Mouse (Mus musculus): ENCODE data around the gene Gm4922. TPM values are rescaled to one million over a fixed set of nuclear protein-coding genes. Genes with fewer than 3 reads are reported as not detected.

Gene Gm4922
- polyA plus RNA-seq, 1 experiment from 2014 or later = not detected

DNA sequence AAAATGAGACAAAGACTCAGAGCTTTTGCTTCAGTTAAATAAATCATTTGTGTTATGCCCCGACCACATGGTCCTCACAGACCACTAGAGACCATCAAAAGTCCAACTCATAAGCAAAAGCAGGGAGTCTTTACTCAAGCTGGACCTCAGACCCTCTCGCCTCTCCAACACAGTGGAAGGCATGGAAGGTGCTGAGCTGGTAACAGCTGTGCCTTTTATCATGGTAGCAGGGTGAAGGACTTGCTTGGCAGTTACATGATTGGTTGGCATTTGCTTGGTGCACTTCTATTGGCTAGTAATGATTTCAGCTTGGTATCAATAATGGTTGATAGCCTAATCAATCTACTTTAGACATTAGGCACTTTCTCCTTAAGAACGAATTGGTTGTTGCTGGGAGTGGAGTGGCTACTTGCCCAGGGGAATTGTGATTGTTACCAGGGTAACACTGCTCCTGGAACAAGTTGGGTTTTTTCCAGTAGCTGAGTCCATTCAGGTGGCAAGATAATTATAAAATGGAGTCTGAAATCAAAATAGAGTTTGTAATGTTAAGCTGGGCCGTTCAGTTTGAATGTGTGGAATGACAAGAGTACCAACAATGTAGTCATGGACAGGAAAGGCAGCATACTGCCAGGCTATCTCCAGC is 13.9 kb downstream of the Gm4922 start:
- 55% methylated on average over 4 of the region's 4 CpGs for WGBS (ENCODE audit: insufficient replicate concordance)
- H3K9me3 ChIP-seq (replicated peaks) = no peaks in the 10 kb centered on the region
- no peak overlapping the region for H3K9ac ChIP-seq
- H3K27me3 ChIP-seq (replicated peaks) = no peaks in the 10 kb centered on the region
- ATAC-seq = no peak
- H3K36me3 ChIP-seq = no peaks in the 10 kb centered on the region
- no peak overlapping the region for H3K4me3 ChIP-seq
- no peaks in the 10 kb centered on the region for H3K4me1 ChIP-seq
- no peak overlapping the region for H3K4me2 ChIP-seq
- no peak overlapping the region for H3K27ac ChIP-seq

DNA sequence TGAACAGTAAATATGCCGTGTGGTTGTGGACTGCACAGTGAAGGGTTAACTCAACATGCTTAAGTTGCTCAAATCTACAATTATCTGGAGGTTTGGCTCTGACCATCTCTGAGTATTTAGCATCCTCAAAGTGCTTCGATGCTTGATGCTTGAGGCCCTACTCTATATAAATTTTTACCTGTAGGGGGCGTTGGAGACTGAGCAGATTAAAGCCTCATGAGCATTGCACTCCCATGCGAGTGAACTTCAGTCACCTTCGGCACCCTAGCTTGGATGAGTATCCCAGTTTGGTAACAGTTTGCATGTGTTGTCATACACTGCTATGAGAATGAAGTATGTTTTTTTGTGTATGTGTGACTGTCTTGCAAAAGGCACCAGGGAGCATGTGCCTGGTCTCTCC is 16.7 kb downstream of the Gm4922 start:
- Histone ChIP-seq H3K4me2 (no peak overlapping the region), H3K36me3 (no peaks in the 10 kb centered on the region), H3K4me3 (no peak overlapping the region), H3K4me1 (no peaks in the 10 kb centered on the region), H3K27me3 (replicated peaks) (no peaks in the 10 kb centered on the region), H3K27ac (no peak overlapping the region), H3K9ac (no peak overlapping the region), H3K9me3 (replicated peaks) (no peaks in the 10 kb centered on the region)
- ATAC-seq = no peak
- 39% methylated on average over 5 of the region's 5 CpGs for WGBS (ENCODE audit: insufficient replicate concordance)

DNA sequence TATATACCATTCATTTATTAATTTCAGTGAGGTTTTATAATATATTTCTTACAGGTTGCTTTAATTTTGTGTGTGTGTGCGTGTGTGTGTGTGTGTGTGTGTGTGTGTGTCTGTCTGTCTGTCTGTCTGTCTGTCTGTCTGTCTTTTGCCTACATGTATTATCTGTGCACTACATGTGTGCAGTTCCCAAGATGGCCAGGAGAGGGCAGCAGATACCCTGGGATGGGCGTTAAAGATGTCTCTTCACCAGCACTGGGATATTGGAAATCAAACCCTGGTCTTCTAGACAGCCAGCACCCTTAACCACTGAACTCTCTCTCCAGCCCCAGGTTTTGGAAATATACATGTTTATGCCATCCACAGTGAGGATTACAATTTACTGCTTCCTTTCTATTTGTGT is 26.4 kb downstream of the Gm4922 start:
- H3K4me3 ChIP-seq = no peak overlapping the region
- H3K4me2 ChIP-seq = no peak overlapping the region
- no peaks in the 10 kb centered on the region for H3K4me1 ChIP-seq
- H3K9ac ChIP-seq = no peak overlapping the region
- WGBS (ENCODE audit: insufficient replicate concordance) = 41% methylated on average over 2 of the region's 2 CpGs
- no peak for ATAC-seq
- no peaks in the 10 kb centered on the region for H3K27me3 ChIP-seq (replicated peaks)
- no peaks in the 10 kb centered on the region for H3K9me3 ChIP-seq (replicated peaks)
- no peaks in the 10 kb centered on the region for H3K36me3 ChIP-seq
- no peak overlapping the region for H3K27ac ChIP-seq

DNA sequence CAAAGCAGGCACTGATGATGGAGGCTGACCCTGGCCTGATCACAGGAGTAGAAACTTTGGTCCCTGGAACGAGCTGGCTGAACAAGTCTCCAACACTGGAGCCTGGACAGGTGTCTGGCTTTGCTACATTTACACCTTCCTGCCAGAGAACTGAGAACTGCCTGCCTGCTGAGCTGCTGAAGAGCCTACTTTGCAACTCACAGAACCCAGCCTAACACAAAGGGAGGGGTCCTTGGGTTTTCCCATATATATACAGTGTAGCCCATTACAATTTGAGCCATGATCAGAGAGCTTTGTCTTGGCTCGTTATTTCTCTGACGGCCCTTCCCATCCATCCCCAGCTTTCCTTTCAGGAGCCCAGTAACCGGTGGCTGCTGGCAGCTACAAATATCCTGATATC is 36.5 kb downstream of the Gm4922 start:
- Histone ChIP-seq H3K4me3 (no peak overlapping the region), H3K9ac (no peak overlapping the region), H3K9me3 (replicated peaks) (no peaks in the 10 kb centered on the region), H3K36me3 (no peaks in the 10 kb centered on the region), H3K27ac (no peak overlapping the region), H3K27me3 (replicated peaks) (peaks cover 4% of the 10 kb centered on the region), H3K4me2 (no peak overlapping the region), H3K4me1 (no peaks in the 10 kb centered on the region)
- ATAC-seq = no peak
- 65% methylated on average over 4 of the region's 4 CpGs for WGBS (ENCODE audit: insufficient replicate concordance)

DNA sequence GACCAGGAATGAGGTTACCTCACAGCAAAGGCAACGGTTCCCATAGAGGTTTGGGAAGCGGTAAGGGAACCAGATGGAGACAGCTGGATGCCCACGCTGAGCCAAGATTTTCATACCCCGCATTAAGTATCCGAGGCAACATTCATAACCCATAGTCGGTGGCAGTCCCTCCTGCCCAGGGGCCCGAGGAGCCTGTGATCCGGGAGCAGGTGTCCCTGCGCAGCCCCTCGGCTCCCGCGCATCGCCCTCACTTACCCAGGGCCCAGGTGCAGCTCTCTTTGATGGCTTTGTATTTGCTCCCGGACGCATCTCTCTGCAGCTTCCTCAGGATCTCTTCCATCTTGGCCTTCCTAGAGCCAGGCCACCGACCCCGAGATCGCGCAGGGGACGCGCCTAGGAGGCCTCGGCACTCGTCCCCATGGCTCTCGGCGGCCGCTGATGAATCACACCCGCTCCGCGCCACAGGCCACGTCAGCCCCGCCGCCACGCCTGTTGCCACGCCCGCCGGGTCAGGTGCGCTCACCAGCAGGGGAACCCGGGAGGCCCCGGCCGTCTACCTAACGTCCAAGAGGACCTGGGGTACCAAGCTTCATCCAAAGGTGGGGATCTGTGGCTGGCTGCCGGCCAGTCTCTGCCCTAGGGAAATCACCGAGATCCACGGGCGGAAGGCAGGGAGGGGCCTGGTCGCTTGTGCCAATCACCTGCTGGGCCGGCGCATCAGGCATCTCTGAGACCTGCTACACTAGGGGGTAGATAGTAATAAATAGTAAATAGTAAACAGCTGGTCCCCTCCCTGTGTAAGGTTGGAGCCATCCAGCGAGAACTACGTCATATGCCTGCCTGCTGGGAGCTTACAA is 43.1 kb downstream of the Gm4922 start, which contains the start of gene Arfgef3:
TSS of gene Arfgef3 (minus strand) at position 664 of the 857 bp plus-strand sequence.
- Histone ChIP-seq H3K4me2 (peak within 1 kb of the TSS; percentile 70), H3K36me3 (no peaks in the 10 kb centered on the region), H3K27ac (no peak within 1 kb of the TSS), H3K27me3 (replicated peaks) (peaks cover 29% of the 10 kb centered on the region), H3K4me1 (peaks cover 3% of the 10 kb centered on the region; the same call in 1 of the 2 replicates), H3K9me3 (replicated peaks) (no peaks in the 10 kb centered on the region), H3K4me3 (peak within 1 kb of the TSS; percentile 49), H3K9ac (no peak within 1 kb of the TSS)
- 5% methylated on average over 50 of the region's 50 CpGs for WGBS (ENCODE audit: insufficient replicate concordance)
- ATAC-seq = no peak

DNA sequence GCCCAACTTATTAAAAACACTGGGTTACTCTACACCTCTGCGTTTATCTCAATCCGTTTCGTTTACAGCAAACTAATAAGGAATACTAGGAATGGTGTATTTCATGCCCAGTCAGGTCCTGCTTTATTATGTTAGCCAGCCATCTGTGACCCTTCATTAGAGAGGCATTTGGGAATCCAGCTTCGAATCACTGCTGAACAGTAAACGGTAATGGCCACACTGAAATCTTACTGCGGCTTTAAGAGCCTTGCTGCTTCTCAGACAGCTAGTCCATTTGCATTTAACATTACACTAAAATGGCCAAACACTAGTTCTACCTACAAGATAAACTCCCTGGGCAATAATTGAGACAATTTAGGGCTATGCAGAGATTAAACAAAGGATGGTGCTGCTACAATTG is 44.5 kb downstream of the Gm4922 start:
- Histone ChIP-seq H3K27me3 (replicated peaks) (peaks cover 29% of the 10 kb centered on the region), H3K4me3 (no peak overlapping the region), H3K27ac (no peak overlapping the region), H3K4me2 (no peak overlapping the region), H3K4me1 (peaks cover 3% of the 10 kb centered on the region; the same call in 1 of the 2 replicates), H3K9me3 (replicated peaks) (no peaks in the 10 kb centered on the region), H3K9ac (no peak overlapping the region), H3K36me3 (no peaks in the 10 kb centered on the region)
- WGBS (ENCODE audit: insufficient replicate concordance) = 82% methylated on average over 6 of the region's 6 CpGs
- no peak for ATAC-seq

DNA sequence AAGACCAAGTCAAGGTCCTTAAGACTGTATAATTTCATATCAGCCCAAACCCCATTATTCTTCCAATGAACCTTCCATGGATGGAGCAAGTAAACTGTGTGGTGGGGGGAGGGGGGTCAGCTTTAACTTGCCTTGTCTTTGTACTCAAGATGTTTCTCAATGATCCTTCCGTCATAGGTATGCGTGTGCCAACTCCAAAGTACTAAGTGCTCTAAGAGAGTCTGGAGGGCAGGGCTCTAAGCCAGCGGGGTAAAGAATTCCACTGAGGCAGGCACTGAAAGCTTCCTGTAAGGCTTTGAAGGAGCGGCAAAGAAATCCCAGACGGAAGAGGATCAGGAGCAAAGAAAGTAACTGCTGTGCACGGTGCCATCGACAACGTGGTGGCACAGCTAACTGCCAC is 45.6 kb downstream of the Gm4922 start:
- no peak overlapping the region for H3K9ac ChIP-seq
- H3K4me1 ChIP-seq = peaks cover 3% of the 10 kb centered on the region; the same call in 1 of the 2 replicates
- H3K9me3 ChIP-seq (replicated peaks) = no peaks in the 10 kb centered on the region
- WGBS (ENCODE audit: insufficient replicate concordance) = 74% methylated on average over 8 of the region's 8 CpGs
- no peak overlapping the region for H3K4me2 ChIP-seq
- H3K27me3 ChIP-seq (replicated peaks) = peaks cover 29% of the 10 kb centered on the region
- H3K36me3 ChIP-seq = no peaks in the 10 kb centered on the region
- no peak for ATAC-seq
- no peak overlapping the region for H3K27ac ChIP-seq
- H3K4me3 ChIP-seq = no peak overlapping the region

Other genes with a start within 250 kb of the Gm4922 start
- 2.7 and 3.0 TPM in 2 replicates for gene Hebp2, start 240.7 kb downstream of the Gm4922 start, polyA plus RNA-seq (2016; fragmentation: Nextera tagmentation; extraction: Ambion mirVana)
- gene Arfgef3, start 42.8 kb downstream of the Gm4922 start, polyA plus RNA-seq (2016; fragmentation: Nextera tagmentation; extraction: Ambion mirVana) = 0.04 and 0.05 TPM in 2 replicates
- gene Perp, start 58.2 kb upstream of the Gm4922 start, polyA plus RNA-seq (2016; fragmentation: Nextera tagmentation; extraction: Ambion mirVana) = 7.1 and 7.5 TPM in 2 replicates
- gene Tnfaip3, start 228.9 kb upstream of the Gm4922 start, polyA plus RNA-seq (2016; fragmentation: Nextera tagmentation; extraction: Ambion mirVana) = 0.80 and 1.2 TPM in 2 replicates

Data from liver, embryonic 12.5 days (tissue).